Mouse (Mus musculus): ENCODE data around the gene Stk11ip. TPM values are rescaled to one million over a fixed set of nuclear protein-coding genes. Genes with fewer than 3 reads are reported as not detected.

Gene Stk11ip
- total RNA-seq (2021): 10 to 100 TPM; 30.6 to 32.7 TPM
- long read RNA-seq, experiment 1, full-length matches to known transcripts: 11 of 24 reads
- long read RNA-seq, experiment 1, partial matches to known transcripts: 9 of 24 reads
- long read RNA-seq, experiment 1, other reads (novel, unspliced or antisense): 4 of 24 reads
- long read RNA-seq, experiment 2, full-length matches to known transcripts: 11 of 22 reads
- long read RNA-seq, experiment 2, partial matches to known transcripts: 9 of 22 reads
- long read RNA-seq, experiment 2, other reads (novel, unspliced or antisense): 2 of 22 reads

DNA sequence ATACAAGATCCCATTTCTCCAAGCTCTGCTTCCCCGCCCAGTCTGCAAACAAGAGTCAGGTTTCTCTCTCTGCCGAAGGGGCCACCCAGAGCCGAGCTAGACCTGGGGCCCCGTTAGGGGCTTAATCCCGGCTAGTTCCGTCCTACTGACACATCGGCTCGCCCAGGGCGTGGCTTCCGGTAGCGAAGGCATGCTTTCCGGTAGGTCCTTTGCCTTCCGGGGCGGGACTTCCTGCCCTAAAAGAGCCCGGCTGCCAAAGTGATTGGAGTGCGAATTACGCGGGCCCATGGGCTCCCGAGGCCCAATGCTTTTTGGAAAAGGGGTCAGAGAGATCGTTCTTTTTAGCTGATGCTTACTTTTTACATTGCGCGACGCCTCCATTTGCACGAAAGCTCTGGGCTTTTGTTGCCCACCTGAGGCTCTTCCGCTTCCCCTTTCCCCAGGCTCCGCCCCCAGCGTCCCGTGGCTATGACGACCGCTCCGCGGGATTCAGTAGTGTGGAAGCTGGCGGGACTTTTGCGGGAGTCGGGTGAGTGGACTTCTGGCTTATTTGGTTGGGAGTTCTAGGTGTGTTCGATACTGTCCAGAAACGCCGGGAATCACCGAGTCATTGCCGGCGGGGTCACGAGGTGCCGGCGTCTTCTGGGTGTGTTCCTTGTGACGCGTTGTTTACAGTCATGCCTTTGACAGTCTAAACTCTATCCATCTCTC, at the start of gene Stk11ip:
Gene Stk11ip (plus strand): TSS at position 209 of the 711 bp plus-strand sequence.
- intact Hi-C loops (cut with DNase I): no loop called here

DNA sequence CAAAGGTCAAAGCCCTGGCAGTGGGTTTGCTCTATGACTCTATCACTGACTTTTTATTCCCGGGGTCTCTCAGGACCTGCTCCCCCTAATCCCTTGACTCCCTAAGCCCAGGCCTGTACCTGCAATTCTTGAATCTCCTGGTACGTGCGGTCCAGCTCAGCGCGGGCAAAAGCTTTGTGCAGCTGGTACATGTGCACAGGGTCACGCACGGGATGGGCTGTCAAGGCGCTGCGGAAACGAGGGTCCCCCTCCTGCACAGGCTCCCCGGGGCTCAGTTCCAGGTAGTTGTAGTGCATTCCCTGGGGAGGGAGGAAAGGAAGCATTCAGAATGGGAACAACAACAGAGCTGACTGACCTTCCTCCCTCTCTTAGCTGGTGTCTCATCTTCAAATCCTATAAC, 44.9 kb upstream of the Stk11ip start:
- intact Hi-C loops (cut with DNase I): loop anchor here (5.0 kb wide), 1 partner anchor 121 kb away; no protein-coding TSS in a partner anchor
- DNase-seq (ENCODE audit: low spot score in 2 of 2): no peak

More for the DNA sequence above, at the start of gene Stk11ip:
- DNase-seq (ENCODE audit: low spot score in 2 of 2): peak; percentile 89 to 91

DNA sequence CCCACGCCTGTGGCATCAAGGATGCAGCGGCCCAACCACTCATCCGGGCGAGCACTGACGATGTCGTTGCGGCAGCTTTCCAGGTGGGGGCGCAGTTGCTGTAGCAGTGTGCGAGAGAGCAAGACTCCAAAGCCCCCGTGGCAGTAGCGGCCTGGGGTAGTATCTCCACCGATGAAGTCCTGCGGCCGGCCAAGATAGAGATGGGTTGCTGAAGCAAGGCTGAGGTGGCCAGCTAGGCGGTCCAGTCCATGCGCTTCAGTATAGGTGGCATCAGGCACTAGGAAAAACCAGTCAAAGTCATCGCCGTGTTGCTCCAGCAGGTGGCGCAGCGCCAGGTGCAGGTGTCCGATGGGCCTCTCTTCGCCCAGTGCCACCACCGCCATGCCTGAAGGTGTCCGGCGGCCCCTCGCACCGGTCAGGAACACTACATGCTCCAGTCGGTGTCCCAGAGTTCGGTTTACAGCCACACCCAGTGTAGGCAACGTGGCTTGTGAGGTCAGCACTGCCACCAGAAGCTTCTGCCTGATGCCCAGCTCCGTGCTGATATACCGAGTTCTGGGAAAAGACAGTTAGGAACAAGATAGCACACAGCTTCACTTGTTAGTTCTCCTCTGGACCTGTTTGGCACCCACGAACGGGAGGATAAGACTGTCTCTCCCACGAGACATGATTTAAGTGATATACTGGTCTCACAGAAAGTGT, 43.9 kb upstream of the Stk11ip start:
- intact Hi-C loops (cut with DNase I): loop anchor here (1.0 to 5.0 kb wide), 2 partner anchors 82 to 120 kb away; no protein-coding TSS in a partner anchor

DNA sequence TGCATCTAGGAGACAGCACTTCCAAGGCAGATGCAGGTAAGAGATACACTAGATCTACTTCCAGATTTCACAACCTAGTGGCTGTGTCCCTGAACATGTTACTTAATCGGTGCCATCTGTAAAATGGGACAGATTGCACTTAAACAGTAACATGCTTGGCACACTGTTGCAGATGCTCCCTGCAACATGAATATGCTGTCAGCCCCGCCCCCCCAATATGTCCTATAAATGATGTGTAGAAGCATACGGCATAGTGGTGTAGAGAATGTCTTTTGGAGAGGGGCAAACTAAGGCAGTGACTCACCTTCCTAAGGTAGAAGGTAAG, 43.4 kb upstream of the Stk11ip start:
- intact Hi-C loops (cut with DNase I): loop anchor here (1.0 to 5.0 kb wide), 2 partner anchors 81 to 119 kb away; no protein-coding TSS in a partner anchor
- peak in 1 of 2 experiments; percentile 45 for DNase-seq (ENCODE audit: low spot score in 2 of 2)

More for the DNA sequence above, 43.9 kb upstream of the Stk11ip start:
- DNase-seq (ENCODE audit: low spot score in 2 of 2): peak; percentile 83 to 88

DNA sequence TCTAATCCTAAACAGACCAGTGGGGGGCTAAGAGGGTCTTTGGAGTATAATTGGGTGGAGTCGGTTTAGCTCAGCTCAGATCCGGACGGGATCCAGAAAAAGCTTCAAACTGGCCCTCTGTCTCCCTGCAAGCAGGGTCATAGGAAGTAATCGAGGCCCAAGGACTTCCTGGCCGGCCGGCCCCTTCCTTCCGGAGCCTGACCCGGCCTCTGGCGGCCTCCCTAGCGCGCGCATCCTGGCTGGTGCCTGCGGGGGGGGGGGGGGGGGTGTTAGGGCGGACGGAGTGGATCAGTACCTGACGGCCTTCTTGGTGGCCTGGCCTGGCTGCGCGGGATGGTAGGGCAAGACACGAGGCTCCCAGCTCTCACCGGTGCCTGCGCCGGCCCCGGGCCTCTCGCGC, 42.8 kb upstream of the Stk11ip start:
- no peak for DNase-seq (ENCODE audit: low spot score in 2 of 2)
- intact Hi-C loops (cut with DNase I): loop anchor here (5.0 kb wide), 1 partner anchor 119 kb away; no protein-coding TSS in a partner anchor

DNA sequence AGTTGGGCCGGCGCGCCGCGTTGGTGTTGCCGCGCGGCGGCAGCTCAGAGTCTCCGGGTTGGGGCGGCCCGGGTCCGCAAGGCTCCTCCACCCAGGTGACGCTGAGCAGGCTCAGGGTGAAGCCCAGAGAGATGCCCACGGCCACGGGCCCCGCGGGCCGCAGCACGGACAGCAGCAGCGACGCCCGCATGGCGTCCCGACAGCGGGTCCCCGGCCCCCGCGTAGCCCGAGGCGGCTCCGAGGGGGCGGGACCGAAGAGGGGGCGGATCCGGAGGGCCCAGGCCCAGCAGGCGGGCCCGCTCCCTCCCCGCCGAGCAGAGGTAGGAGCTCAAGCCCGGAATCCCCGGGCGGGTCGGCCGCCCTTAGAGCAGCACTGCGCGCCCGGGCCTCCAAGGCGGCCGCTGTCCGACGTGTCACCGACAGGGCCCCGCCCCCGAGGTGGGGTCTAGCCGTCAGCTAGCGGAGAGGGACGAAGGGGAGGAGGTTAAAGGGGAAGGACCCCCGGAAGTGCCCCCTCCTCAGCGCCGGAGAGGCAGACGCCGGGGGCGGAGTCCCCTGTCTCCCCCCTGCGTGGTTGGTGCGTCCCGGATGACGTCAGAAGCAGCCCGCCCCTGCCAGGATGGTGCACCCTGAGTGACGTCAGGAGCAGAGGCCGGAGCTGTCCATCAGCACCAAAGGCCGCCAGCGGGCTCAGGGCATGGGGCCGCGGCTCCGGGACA, 42.3 kb upstream of the Stk11ip start, which contains the start of the genes Chpf and Tmem198:
Gene Chpf (minus strand): TSS at position 392 of the 719 bp plus-strand sequence.
Gene Tmem198 (plus strand): TSS at position 617 of the 719 bp plus-strand sequence.
- intact Hi-C loops (cut with DNase I): loop anchor here (5.0 kb wide), 1 partner anchor 118 kb away; no protein-coding TSS in a partner anchor

DNA sequence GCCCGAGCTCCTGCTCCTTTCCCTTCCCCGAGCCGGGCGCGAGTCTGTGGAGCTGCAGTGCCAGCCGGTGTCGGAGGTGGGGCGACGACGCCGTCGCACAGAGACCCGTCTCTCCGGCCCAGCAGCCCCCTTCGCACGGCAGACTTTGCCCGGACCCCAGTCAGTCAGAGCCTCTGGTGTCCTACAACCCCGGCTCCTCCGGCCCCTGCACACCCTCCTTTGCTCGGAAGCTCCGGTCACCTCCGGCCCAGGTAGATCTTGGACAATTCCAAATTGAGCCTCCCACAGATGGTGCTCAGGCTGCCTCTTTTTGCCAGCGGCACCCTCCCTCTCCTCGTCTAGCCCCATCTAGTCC, 41.7 kb upstream of the Stk11ip start:
- DNase-seq (ENCODE audit: low spot score in 2 of 2): no peak
- intact Hi-C loops (cut with DNase I): loop anchor here (5.0 kb wide), 1 partner anchor 118 kb away; no protein-coding TSS in a partner anchor

More for the DNA sequence above, 42.3 kb upstream of the Stk11ip start, which contains the start of the genes Chpf and Tmem198:
- DNase-seq (ENCODE audit: low spot score in 2 of 2): peak; percentile 96 to 97

DNA sequence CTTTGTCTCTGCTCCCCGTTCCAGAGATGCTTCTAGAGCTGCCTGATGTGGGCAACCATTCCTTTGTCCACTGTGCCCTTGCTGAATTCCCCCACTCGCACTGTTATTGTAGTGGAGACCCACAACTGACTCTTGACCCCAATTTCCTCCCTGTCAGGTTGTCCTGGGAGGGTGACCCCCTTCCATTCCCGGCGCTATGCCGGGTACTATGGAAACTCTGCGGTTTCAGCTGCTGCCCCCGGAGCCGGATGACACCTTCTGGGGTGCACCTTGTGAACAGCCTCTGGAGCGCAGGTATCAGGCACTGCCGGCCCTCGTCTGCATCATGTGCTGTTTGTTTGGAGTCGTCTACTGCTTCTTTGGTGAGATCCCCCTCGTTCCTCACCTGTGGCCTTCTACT, 41.3 kb upstream of the Stk11ip start:
- no peak for DNase-seq (ENCODE audit: low spot score in 2 of 2)
- intact Hi-C loops (cut with DNase I): no loop called here

DNA sequence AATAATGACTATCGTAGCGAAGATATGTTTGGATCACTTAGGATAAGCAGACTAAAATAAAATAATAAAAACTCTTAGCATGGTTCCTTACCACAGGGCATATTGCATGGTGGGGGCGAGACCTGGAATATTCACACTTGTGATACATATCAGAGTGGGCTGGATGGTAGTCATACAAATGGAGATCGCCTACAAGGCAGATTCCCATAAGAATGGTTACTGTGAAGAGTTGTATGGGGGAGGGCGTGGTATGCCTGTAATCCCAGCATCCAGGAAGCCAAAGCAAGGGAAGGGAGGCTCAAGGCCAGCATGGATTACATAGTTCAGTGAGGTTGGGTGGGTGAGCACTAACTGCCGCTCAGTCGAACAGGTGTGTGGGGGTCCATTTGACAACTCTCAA, 40.6 kb upstream of the Stk11ip start:
- DNase-seq (ENCODE audit: low spot score in 2 of 2): no peak
- intact Hi-C loops (cut with DNase I): no loop called here

DNA sequence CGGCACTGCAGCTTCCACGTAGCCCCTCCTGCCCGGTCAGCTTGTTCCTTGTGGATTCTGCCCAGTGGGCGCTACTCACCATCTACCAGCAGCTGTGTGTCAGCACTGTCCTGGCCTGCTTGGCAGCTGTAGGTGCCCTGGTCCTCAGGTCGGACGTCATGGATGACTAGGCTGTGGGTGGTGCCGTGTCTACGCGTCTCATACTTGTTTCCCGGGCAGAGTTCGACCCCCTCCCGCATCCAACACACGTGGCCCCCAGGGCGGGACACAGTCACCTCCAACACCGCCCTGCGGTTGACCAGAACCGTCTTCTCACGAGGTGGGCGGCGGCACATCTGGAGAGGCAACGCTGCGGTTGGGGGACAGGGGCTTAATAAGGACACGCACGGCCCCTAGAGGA, 34.8 kb upstream of the Stk11ip start:
- intact Hi-C loops (cut with DNase I): no loop called here
- no peak for DNase-seq (ENCODE audit: low spot score in 2 of 2)

DNA sequence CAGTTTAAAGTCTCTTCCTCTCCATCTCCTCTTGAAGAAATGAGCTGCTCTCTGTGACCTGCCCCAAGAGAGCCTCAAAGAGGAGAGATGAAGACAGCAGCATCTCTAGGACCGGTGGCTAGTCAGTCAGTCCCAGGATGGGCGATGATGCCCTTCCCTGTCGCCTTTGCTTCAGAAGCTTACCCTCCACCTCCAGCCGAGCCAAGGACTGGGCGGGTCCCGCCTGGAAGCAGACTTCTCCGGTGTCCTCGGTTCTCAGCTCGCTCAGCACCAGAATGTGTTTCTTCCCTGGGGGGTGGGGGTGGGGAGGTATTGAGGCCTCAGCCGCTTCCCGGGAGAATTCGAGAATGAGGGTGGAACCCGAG, 34.3 kb upstream of the Stk11ip start:
- no peak for DNase-seq (ENCODE audit: low spot score in 2 of 2)
- intact Hi-C loops (cut with DNase I): no loop called here

DNA sequence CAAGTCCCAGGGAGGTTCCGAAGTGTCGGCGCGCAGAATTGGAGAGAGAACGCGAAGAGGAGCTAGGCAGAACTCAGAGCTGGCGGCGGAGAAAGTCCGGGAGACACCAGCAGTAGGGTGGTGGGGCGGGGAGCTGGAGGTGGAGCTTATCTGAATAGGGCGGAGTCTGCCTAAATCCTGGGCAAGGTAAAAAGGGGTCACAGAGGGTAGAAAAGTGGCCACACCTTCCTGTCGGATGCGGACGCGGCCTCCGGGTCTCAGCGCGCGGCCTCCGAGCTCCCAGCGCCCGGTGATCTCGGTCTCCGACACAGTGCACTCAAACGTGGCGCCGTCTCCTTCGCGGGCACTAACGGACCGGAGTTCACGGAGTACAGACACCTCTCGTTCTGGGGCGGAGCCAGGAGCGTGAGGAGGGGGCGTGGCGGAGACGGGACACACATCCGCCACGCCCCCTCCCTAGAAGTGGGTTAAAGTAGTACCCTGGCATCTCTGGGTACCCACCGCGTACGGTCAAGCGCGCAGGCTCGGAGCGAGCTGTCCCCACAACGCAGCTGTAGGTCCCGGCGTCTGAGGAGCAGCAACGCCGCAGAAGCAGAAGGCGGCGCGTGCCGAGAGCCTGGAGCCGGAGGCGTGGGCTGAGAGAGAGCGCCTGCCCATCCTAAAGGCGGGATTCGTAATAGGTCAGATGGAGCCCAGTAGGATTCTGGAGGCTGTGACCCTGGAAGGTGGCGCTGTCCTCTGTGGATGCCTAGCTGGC, 33.7 kb upstream of the Stk11ip start:
- DNase-seq (ENCODE audit: low spot score in 2 of 2): peak; percentile 68 to 69
- intact Hi-C loops (cut with DNase I): no loop called here

DNA sequence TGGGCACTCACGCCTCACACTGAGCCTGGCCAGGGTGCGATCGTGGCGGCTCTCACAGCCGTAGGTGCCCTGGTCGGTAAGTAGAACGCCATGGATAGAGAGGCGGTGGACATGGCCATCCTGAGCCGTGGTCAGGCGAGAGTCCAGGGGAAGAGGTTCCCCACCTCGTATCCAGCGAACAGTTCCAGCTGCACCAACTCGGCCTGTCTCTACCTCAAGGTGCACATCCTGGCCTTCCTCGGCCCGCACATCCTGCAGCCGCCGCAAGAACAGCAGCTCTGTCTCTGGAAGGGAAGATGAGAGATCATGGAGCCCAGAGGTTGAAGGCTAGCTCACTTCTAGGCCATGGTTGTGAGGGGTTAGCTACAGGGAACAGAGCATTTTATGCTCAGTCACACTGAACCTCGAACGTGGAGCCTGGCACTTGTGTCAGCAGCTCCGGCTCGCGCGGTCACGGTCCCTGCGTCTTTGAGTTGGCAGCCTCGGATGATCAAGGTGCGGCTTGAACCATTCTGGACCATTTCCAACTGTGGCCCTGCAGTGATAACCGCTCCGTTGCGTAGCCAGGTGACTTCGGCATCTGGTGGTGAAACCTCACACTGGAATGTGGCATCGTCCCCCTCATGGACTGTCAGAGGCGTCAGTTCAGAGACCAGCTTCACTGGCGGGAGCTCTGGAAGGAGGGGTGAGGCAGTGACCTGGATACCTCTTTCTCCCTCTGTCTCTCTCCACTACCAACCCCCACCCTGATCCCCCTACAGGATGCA, 30.4 kb upstream of the Stk11ip start:
- intact Hi-C loops (cut with DNase I): no loop called here
- no peak for DNase-seq (ENCODE audit: low spot score in 2 of 2)

DNA sequence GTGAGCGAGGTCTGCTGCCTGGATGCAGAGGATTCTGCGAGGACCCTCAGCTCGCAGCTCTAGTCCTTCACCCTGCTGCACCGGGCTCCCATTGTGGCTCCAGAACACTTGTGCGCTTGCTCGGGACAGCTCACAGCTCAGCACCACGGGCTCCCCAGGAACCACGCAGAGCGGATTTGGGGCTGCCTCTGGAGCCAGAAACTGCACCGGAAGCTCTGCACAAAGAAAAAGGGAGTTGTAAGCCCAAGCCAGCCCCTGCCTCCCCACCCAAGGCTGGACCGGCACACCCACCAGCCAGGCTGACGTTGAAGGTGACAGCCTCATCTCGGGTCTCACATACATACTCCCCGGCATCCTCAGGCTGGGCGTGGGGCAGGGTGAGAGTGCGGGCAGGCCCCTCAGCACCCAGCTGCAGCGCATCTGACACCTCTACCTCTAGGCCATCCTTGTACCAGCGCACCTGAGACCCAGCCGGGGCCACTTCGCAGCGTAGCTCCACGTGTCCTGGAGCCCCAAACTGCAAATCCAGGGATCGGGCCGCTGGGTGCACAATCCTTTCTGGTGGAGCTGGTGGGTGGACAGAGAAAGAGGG, 28.7 kb upstream of the Stk11ip start:
- no peak for DNase-seq (ENCODE audit: low spot score in 2 of 2)
- intact Hi-C loops (cut with DNase I): no loop called here

DNA sequence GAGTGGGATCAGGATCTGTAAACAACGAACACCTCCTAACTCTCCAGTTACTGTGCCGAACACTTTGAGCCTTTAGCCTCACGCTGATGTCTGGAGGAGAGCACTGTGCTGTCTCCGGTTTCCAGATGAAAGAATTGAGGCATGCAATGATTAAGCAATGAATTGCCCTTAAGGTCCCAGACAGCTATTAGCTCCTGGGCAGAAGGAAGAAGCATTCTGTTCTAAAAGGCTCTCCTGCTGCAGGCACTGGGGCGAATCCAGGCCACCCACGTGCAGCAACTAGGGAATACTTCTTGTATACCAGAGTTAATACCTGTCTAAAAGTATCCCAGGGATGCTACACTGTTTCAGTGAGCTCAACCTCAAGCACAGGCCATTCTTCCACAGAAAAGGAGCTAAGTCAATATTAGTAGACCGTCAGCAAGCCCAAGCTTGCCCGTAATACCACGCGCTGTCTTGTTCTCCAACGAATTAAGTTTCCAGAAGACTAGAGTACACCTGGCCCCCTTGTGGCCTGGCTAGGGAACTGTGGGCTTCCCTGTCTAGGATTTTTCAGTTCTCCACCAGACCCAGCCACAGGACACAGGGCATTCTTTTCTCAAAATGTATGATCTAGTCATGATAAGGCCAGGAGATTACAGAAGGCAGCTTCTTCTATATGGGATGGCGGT, 26.3 kb upstream of the Stk11ip start:
- intact Hi-C loops (cut with DNase I): no loop called here
- no peak for DNase-seq (ENCODE audit: low spot score in 2 of 2)

DNA sequence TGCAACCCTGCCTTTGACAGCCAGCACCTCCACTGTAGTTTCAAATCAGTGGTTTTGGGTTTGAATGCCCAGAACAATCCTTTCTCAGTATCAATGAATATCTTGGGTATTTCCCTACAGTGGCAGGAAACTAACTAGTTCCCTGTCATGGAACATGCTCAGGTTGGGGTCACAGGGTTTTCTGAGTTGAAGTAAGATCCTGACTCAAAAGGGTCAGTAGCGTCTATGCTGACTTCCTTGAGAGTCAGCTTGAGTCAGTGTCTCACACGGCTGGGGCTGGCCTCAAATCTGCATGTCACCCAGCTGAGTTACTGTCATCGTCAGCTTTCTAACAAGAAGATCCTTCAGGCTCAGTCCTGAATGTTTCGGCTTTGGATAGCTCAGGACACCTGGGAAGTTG, 22.4 kb upstream of the Stk11ip start:
- intact Hi-C loops (cut with DNase I): no loop called here
- DNase-seq (ENCODE audit: low spot score in 2 of 2): no peak

DNA sequence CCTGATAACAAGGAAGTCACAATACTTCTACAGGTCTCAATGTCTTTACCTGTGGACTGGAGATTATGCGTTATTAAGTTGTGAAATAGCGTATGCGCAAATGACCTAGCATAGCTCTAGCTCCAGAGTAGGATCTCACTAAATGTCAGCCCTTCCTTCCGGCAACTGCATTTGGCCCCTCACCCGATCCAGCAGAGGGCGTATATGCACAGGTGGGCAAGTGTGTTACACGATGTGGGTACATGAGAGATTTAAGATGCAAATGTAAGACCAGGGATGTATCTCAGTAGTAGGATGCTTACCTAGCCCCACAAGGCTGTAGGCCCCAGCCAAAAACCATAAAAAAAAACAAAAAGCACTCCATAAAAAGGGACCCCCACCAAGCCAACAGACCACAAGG, 21.9 kb upstream of the Stk11ip start:
- no peak for DNase-seq (ENCODE audit: low spot score in 2 of 2)
- intact Hi-C loops (cut with DNase I): no loop called here

Data from left cerebral cortex, postnatal 14 days (tissue).